Mouse (Mus musculus) common myeloid progenitor, adult 5-6 weeks (primary cell): ENCODE data around the gene Grap. TPM values are rescaled to one million over a fixed set of nuclear protein-coding genes. Genes with fewer than 3 reads are reported as not detected.

Experiments
- ATAC-seq: replicated peaks from 2 replicates; pipeline ENCODE4 v1.8.0; 2016; ENCODE audit warnings: low read depth, mild to moderate bottlenecking, moderate TSS enrichment, inconsistent platforms; ENCODE audit not compliant: poor library complexity, severe bottlenecking
- total RNA-seq: library from RNA; stranded (forward); fragments of 200-1000, 187-1606 nt; gene quantifications from 2 replicates; pipeline ENCODE4 v1.2.3, GENCODE M21; 2017

The Grap gene
- total RNA-seq, 1 experiment from 2014 or later: 0.37 TPM

DNA sequence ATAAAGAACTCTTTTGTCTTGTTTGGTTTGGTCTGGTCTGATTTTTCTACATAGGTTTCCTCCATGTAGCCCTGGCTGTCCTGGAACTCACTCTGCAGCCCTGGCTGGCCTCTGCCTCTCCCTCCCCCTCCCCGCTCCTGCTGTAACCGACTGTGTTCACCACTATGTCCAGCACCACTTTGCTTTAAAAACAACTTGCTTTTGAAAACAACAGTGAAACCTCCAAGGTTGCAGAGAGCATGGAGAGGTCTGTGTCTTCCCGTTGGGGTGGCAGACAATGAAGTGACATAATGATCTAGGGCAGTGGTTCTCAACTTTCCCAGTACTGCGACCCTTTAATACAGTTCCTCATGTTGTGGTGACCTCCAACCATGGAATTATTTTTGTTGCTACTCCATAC lies 2.6 kb downstream of the Grap start:
- no peak for ATAC-seq

DNA sequence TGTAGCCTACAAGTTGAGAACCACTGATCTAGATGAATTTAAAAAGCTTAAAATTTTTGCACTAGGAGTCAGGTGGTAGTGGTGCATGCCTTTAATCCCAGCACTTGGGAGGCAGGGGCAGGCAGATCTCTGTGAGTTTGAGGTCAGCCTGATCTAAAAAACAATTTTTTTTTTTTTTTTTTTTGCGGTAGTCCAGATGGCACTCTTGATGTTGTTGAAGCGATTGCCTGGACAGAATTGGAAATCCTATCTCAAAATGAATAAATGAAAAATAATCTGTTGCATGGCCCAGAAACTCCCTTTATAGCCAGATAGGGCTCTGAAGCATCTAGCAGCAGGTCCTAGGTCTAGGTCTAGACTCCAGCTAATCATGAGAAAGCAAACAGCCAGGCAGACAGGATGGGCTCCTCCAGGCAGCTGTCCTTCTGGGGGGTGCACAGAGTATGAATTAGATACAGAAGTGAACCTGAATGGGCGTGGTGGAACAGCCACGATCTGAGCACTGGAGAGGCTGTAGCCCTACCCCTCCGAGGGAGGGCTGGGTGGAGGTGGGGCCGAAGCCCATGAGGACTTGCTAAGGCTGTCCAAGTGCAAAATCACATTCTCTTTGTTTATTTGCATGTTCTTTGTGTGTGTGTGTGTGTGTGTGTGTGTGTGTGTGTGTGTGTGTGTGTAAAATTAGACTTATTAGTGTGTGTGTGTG lies 3.2 kb downstream of the Grap start:
- ATAC-seq: no peak

DNA sequence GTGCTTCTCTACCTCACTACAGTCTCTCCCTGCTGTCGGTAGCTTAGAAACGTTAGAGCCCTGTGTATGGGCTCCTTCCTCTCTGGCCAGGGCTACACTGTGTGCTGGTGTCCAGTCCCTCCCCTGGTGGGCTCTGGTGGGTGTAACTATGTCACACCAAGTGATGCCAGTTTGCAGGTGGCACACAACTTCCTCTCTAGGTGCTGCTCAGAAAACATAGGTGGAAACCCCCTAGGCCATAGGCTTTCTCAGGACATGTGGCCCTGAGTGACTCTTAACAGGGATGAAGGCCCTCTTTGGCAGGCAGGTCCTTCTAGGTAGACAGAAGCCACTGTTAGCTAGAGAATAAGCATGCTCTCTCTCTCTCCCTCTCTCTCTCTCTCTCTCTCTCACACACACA lies 4.4 kb downstream of the Grap start:
- no peak for ATAC-seq

DNA sequence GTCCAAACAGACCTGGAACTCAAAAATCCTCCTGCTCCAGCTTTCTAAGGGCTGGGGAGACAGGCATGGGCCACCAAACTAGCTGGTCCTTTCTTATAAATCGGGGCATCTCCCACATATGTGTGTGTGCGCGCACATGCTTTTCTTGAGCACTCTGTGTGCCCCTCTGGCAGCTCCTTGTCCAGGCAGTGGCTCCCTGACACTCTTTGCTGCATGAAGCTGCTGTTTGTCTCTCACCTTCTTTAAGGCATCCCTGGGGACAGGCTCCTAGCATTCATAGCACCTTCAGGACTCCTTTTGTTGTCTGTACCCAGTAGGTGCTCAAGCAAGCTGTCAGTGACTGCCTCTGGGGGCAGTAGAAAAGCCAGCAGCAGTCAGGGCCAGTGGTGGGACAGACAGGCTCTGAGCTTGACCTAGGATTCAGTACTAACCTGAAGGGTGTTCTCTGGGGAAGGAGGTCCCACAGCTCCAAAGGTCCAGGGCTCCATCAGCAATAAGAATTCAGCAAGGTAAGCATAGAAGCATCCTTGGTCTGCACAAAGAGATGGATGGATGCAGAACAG lies 5.4 kb downstream of the Grap start:
- no peak for ATAC-seq

DNA sequence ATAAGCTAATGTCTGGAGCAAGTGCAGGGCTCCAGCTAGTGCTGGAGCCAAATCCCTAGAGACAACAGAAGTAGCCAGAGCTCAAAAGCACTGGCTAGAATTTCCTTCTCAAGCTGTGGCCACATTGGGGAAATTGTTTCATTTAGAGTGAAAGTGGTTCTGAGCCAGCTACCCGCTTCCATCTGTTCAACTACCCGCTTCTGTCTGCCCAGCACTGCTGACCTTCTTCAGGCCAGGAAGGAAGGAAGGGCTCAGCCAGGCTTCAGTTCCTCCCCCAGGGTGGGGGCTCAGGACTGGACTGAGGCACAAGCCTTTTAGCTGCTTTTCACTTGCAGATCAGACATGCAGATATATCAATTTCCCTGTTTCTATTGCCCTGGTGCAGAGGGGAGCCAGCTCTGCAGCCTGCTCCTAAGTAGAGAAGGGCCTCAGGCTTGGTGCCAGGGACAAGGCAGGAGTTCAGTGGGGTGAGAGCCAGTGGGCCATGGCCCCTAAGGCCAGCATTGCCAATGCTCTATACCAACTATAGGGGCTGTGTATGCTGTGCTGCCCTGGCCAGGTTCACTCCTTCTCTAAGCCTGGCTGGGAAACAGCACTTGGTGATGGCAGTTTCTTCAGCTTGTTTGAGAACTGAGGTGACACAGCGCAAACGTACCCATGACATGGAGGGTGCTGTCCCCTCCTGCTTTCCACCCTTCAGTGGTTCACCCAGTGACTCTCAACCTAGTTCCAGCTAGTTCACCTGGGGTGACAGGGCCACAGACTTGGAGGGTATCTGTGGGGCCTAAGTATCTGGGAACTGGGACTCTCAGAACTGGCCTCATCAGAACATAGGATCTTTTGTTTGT lies 6.2 kb downstream of the Grap start:
- ATAC-seq: peak; percentile 32; the same call in 1 of the 2 replicates

DNA sequence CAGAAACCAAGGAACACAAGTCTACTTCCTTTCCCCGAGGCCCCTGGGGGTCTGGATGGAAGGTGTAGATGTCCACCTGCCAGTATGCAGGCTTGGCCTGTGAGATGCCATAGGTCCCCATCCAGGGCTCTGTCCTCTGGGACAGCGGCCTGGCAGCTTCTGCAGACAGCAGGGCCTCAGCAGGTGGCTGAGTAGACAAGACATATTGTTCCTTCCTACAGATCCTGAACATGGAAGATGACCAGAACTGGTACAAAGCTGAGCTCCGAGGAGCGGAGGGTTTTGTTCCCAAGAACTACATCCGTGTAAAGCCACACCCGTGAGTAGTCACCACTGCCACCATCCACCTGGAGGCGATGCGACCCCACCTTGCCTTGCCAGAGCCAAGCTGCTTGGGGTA lies 6.9 kb downstream of the Grap start:
- no peak for ATAC-seq

DNA sequence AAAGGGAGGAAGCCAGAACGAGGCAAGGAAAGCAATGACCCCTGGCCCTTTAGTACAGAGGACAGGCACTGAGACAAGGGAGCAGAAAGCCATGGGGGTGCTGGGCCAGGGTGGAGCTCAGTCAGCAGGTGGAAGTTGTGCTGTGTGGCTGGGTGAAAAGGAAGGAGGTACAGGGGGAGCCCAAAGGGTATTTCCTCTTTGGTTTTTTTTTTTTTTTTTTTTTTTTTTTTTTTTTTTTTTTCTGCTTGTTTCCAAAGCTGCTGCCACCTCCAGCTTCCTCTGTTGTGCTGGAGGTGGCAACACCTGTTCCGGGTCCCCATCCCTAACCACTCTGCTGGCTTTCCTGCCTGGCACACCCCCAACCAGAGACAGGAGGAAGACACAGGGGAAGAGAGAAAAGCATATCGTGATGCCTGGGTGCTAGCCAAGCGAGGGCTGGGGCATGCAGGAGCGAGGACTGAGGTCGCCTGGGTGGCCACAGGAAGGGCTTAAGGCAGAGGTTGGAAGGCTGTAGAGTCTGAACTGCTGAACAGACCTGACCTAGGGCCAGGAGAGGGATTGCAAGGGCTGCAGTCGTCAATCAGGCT lies 7.8 kb downstream of the Grap start:
- ATAC-seq: peak; percentile 40; the same call in 1 of the 2 replicates

DNA sequence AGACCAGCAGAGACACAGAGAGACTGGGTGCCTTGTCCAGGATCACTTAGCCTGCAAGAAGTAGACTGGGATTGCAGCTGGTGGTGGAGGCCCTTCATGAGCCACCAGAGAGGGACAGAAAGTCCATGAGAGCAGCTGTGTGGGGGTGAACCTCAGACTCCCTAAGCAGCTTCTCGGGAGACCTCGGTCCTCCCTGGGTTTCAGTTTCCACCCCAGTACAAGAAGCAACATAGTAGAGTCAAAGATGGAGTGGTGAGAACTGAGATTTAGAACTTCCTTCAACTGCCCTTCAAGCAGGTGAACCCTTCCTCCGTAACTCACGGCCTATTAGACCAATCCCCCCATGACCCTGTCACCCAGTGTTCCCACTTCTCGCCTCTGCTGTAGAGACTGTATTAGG lies 9.1 kb downstream of the Grap start:
- ATAC-seq: no peak

DNA sequence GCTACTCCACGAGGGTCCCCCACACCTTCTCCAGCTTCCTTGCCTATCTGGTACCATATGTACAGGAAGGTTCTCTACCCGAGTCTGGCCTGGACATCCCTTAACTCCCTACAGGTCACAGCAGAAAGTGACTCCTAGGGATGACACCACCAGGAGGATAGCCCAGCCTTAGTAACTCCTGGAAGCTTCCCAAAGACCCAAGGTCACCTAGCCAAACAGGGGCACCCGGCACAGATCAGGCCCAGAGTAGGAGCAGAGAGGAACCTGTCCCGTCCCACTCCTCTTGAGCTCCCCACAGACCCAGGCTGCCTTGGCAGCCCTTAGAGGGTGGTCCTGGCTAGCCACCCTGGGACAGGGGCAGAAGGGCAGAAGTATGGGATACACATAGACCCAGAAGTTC lies 12.3 kb downstream of the Grap start:
- ATAC-seq: no peak

DNA sequence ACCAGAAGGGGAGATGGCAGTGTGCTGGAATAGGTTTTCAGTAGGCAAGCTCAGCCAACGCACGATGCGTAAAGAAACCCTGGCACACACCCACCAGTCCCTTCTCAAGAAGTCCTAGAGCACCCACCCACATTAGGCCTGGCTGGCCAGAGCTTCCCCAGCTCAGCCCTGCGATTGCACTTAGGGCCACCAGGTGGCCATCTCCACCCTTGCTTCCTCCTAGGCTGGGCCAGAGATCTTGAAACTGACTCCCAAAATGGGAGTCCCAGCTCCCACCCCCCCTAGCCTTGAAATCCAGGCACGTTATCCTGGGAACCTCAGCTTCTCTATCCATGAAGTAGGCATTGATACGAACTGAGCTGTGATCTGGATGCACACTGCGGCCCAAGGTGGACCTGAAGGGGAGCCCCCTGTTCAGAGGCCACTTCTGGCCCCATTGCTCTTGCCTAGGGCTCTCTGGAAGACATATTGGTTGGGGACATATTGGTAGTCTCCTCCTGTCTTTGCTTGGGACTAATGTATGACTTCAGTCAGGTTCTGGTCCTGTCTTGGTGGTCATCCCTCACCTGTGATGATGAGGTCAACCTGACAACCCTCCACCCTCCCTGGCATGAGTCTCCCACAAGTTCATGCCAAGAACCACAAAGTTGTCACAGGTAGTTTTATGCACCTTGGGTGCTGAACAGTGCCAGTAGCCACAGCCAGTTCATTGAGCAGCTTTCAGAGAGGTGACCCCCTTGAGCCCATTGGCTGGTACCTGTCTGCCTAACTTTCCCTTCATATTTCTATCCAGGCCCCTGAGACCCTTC lies 13.1 kb downstream of the Grap start:
- ATAC-seq: peak; percentile 75; the same call in 1 of the 2 replicates

DNA sequence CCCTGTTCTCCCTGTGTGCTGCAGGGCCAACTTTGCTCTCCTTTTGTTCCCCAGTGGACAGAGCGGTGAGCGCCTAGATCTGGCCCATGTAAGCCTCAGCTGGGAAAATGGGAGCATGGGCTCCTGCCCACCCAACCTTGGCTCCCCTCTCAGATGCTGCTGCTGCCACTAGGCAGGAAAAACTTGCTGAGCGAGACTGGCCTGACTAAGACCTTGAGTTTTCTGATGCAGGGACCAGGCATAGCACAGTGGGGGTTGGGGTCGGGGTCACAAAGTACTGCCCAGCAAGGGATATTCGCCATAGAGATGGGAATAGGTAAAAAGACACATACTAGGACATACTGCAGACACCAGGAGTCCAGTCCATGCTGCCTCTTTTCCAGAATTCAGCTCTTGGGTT lies 14.2 kb downstream of the Grap start:
- no peak for ATAC-seq

DNA sequence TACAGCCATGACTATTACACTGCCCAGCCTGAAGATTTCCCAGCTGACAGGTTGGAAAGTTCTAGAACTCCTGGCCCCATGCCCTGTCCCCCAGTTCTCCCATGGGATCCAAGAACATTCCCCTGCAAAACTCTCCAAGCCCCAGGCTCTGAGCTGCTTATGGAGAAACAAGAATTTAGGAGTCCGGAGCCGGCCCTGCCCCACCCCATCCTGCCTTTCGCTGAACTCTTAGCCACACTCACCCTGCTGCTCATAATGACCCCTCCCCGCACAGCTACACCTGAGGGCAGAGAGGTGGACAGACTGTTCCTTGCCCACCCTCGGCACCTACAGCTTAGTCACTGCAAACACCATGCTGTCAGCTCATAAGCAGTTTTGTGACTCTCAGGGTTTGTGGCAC lies 14.7 kb downstream of the Grap start:
- ATAC-seq: no peak

DNA sequence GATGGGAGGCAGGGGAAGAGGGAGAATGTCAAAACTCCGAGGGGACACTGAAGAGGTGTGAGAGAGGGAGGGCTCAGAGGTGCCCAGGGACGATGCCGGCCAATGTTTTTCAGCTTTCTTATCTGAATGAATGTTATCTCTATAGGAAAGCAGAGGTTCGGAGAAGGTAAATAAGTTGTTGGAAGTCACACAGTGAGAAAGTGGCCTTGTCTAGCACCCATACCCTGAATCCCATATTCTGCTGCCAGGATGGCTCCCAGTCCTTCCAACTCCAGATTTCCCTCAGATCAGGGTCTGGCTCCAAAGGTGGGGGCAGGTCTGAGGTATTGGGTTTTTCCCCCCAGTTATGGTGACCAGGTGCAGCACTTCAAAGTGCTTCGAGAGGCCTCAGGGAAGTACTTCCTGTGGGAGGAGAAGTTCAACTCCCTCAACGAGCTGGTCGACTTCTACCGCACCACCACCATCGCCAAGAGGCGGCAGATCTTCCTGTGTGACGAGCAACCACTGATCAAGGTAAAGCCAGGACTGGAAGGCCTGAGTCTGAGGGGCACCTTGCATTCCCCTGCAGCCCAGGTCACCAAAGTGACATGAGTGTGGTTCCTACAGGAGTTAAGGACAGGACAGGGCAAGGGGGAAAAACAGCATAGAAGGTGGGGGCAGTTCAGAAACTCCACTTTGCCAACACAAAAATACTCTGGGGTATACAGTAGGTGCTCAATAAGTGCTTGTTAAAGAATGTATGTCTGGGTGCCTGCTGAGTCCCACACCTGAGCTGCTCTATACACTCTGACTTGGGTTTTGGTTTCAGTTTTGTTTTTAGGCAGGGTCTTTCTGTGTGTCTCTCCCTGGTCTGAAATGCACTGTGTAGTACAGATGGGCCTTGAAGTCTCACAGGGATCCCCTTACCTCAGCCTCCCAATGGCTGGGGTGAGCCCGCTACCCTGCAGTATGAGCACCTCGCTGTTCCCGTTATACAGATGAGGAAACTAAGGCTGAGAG lies 16.7 kb downstream of the Grap start:
- no peak for ATAC-seq

DNA sequence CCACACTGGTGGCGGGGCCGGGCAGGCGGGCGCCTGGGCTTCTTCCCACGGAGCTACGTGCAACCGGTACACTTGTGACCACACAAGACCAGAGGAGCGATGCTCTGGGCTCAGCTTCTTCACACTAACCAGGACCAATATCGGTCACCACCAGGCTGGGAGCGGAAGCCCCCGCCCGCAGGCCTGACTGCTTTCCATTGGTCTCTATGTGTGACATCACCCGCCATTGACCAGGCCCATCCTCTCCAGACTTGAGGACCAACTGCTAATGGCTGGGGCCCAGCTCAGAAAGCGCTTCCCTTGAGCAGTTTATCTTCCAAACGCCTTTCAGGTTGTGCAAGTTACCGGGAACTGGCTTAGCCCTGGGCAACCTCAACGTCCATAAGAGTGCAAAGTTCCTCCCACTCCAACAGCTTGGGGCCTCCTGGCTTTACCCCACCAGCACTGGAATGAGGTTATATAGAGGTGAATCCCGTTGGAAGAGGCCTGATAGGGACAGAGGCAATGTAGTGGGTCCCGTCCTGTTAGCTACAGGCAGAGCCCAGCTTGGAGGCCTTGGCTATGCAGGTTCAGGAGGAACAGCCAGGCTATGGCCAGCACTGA lies 18.8 kb downstream of the Grap start:
- ATAC-seq: no peak

DNA sequence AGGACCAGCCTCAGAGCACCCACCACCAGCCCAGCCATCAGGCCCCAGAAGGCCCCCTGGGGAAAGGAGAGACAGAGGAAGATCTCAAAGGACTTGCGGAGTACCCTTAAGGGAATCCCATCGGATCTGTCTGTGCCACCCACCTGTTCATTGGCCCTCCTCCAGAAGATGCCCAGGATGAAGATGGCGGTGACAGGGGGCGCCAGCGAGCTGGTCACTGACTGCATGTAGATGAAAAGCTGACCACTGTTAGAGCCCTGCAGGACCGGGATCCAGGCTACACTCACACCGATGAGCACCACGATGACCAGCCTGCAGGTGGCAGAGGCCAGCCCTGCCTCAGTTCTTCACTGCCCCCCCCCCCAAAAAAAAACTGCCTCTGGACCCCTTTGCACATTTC lies 20.6 kb downstream of the Grap start:
- no peak for ATAC-seq

DNA sequence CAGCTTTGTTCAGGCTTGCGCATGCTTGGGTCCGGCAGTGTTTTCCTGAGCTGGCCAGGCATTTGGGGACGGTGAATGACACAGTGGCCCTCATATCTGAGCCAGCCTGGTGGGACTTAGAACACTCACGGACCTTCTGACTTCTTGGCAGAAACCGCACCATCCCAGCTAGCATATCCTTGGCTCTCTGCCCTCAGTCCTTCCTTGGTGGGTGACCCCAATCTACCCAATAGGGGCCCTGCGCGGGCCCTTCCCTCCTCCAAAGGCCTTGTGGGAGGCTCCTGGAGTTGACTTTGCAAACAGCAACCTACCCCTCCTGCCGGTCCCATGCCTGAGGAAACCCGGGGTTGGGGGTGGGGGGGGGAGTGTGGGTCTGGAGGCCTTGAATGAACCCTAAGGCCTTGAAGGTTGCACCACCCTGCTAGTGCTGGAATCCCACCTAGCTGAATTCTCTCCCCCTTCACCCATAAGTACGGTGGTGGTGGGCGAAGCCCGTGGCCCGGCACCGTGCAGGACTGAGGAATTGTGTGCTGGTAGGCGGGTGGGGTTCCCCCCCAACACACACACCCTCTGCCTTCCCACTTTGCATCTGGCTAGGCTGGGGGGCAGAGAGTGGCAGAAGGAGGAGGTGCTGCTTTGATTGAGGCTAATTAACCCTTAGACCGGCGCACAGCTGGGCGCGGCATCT lies 21.2 kb downstream of the Grap start:
- no peak for ATAC-seq

DNA sequence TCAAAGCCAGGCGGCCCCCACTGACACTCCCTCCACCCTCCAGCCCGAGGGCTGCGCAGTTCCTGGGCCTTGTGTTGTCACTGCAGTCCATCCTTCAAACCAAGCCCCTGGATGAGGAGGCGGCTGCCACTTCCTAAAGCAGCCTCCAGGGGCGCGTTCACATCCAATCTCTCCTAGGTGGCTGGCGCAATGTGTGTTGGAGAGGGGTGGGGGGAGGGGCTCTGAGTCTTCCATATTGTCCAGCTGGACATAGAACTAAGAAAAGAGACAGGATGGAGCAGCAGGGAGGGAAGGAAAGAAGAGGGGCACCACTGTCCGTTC lies 21.7 kb downstream of the Grap start:
- ATAC-seq: no peak; the same call in 1 of the 2 replicates

DNA sequence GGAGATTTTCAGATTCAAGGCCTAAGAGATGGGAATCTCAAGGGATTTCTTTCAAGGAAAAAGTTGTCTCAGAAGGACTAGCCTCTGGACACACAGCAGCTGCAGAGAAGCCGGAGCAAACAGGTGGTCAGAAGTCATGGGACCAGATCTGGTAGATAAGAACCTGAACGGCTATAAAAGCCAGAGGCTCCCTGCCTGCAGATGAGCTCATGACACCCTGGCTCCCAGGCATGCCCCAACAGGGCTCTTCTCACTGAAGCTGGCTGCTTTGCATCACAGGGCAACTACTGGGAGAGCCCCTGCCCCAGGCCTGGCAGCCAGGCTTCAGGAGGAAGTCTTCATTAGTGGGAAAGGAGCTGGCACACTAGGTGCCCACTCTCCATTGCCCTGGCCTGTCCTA lies 22.3 kb downstream of the Grap start:
- no peak for ATAC-seq
